Mouse (Mus musculus) myocyte (in vitro differentiated cells): ENCODE measurements around the gene Klf9. TPM values are rescaled to one million over a fixed set of nuclear protein-coding genes. Genes with fewer than 3 reads are reported as not detected.

Experiments used
- H3K27me3 ChIP-seq: one replicate; pipeline ENCODE4 v1.6.1; 2011; ENCODE audit not compliant: control insufficient read depth, insufficient read depth, insufficient read length
- H3K36me3 ChIP-seq: one replicate; pipeline ENCODE4 v1.6.1; 2011; ENCODE audit not compliant: control insufficient read depth, insufficient read depth
- H3K4me2 ChIP-seq: one replicate; pipeline ENCODE4 v1.6.1; 2011; ENCODE audit warnings: low read depth, control low read depth
- H3K4me3 ChIP-seq: one replicate; pipeline ENCODE4 v1.5.1; 2011; ENCODE audit warnings: mild to moderate bottlenecking, control low read depth, moderate library complexity
- H3K79me2 ChIP-seq: one replicate; pipeline ENCODE4 v1.6.1; 2011; ENCODE audit not compliant: control insufficient read depth, insufficient read depth
- H3ac ChIP-seq: one replicate; pipeline ENCODE4 v1.6.1; 2011; ENCODE audit not compliant: control insufficient read depth, insufficient read length
- CEBPB ChIP-seq: IDR thresholded peaks from 2 replicates; pipeline ENCODE4 v1.6.1; 2011; ENCODE audit warnings: mild to moderate bottlenecking, moderate library complexity; ENCODE audit not compliant: poor library complexity, insufficient read depth, severe bottlenecking
- E2F4 ChIP-seq: IDR thresholded peaks from one replicate; pipeline ENCODE4 v1.6.1; 2011; ENCODE audit warnings: mild to moderate bottlenecking, control low read depth, moderate library complexity; ENCODE audit not compliant: insufficient read depth
- MAX ChIP-seq: IDR thresholded peaks from one replicate; pipeline ENCODE4 v1.6.1; 2011; ENCODE audit warnings: low read depth, mild to moderate bottlenecking, control low read depth
- MYOD1 ChIP-seq, 3 experiments: IDR thresholded peaks; one replicate each; pipeline ENCODE4 v1.6.1; 2011; ENCODE audit warnings: control low read depth in 2 of 3, low read depth in 2 of 3, mild to moderate bottlenecking in 2 of 3, moderate library complexity in 1 of 3; ENCODE audit not compliant: insufficient read length in 2 of 3, control insufficient read depth in 1 of 3
- MYOG ChIP-seq, 3 experiments: IDR thresholded peaks; one replicate each; pipeline ENCODE4 v1.6.1; 2011; ENCODE audit warnings: control low read depth in 2 of 3, low read depth in 2 of 3, mild to moderate bottlenecking in 2 of 3; ENCODE audit not compliant: insufficient read length in 2 of 3, control insufficient read depth in 1 of 3, insufficient read depth in 1 of 3
- POLR2A ChIP-seq: IDR thresholded peaks from one replicate; pipeline ENCODE4 v1.6.1; 2011; ENCODE audit warnings: low read depth, mild to moderate bottlenecking, control low read depth, moderate library complexity; ENCODE audit not compliant: insufficient read length
- POLR2AphosphoS2 ChIP-seq: IDR thresholded peaks from one replicate; pipeline ENCODE4 v1.6.1; 2011; ENCODE audit warnings: low read depth, control low read depth; ENCODE audit not compliant: insufficient read length
- REST ChIP-seq: IDR thresholded peaks from one replicate; pipeline ENCODE4 v1.6.1; 2011; ENCODE audit warnings: mild to moderate bottlenecking, control low read depth, moderate library complexity; ENCODE audit not compliant: insufficient read depth, insufficient read length
- SRF ChIP-seq: IDR thresholded peaks from one replicate; pipeline ENCODE4 v1.6.1; 2011; ENCODE audit warnings: low read depth; ENCODE audit not compliant: control insufficient read depth, insufficient read length
- TCF12 ChIP-seq: IDR thresholded peaks from one replicate; pipeline ENCODE4 v1.6.1; 2011; ENCODE audit warnings: mild to moderate bottlenecking, control low read depth; ENCODE audit not compliant: poor library complexity, insufficient read depth, severe bottlenecking
- TCF3 ChIP-seq: IDR thresholded peaks from one replicate; pipeline ENCODE4 v1.6.1; 2011; ENCODE audit warnings: low read depth, control low read depth; ENCODE audit not compliant: insufficient read length
- USF1 ChIP-seq: IDR thresholded peaks from one replicate; pipeline ENCODE4 v1.6.1; 2011; ENCODE audit warnings: low read depth, mild to moderate bottlenecking, control low read depth, moderate library complexity
- polyA plus RNA-seq: library from polyadenylated mRNA; unstranded; fragments of >200 nt; fragmentation: generic; extraction: Trizol; gene quantifications from one replicate; pipeline ENCODE4 v1.2.1, GENCODE M21; 2012; ENCODE audit warnings: missing spikeins

The Klf9 gene
- polyA plus RNA-seq, 1 experiment = 7.1 TPM

- Histone ChIP-seq H3ac (no peak overlapping the region), H3K4me3 (no peak overlapping the region), H3K79me2 (peaks cover 23% of the 10 kb centered on the region), H3K4me2 (no peak overlapping the region), H3K27me3 (no peaks in the 10 kb centered on the region), H3K36me3 (no peaks in the 10 kb centered on the region)
- TF ChIP-seq MYOD1 (IDR thresholded peaks at IDR 0.05; ENCODE audit: control insufficient read depth in 1 of 3, insufficient read length in 2 of 3, low read depth in 2 of 3) (no peak), TCF3 (no peak), POLR2AphosphoS2 (no peak), SRF (no peak), MYOG (IDR thresholded peaks at IDR 0.05; ENCODE audit: control insufficient read depth in 1 of 3, insufficient read depth in 1 of 3, insufficient read length in 2 of 3, low read depth in 2 of 3) (no peak)
These were observed 12.6 kb downstream of the Klf9 start for GRCm38 (mm10) chr19:23153606-23154127.

- Histone ChIP-seq H3K36me3 (no peaks in the 10 kb centered on the region), H3K79me2 (peaks cover 26% of the 10 kb centered on the region), H3K4me2 (no peak overlapping the region), H3K27me3 (no peaks in the 10 kb centered on the region), H3K4me3 (no peak overlapping the region), H3ac (no peak overlapping the region)
- TF ChIP-seq TCF3 (no peak), USF1 (no peak), CEBPB (no peak), MYOG (IDR thresholded peaks at IDR 0.05; ENCODE audit: control insufficient read depth in 1 of 3, insufficient read depth in 1 of 3, insufficient read length in 2 of 3, low read depth in 2 of 3) (no peak), POLR2A (no peak), POLR2AphosphoS2 (no peak), E2F4 (no peak), MYOD1 (IDR thresholded peaks at IDR 0.05; ENCODE audit: control insufficient read depth in 1 of 3, insufficient read length in 2 of 3, low read depth in 2 of 3) (no peak), MAX (no peak), SRF (no peak)
These were observed 18.9 kb downstream of the Klf9 start for GRCm38 (mm10) chr19:23159780-23160395.

GRCm38 (mm10) chr19:23162387-23162809 lies 21.4 kb downstream of the Klf9 start:
- TF ChIP-seq SRF = no peak
- TF ChIP-seq USF1 = no peak
- TF ChIP-seq REST = no peak
- TF ChIP-seq MYOG (IDR thresholded peaks at IDR 0.05; ENCODE audit: control insufficient read depth in 1 of 3, insufficient read depth in 1 of 3, insufficient read length in 2 of 3, low read depth in 2 of 3) = no peak
- TF ChIP-seq POLR2AphosphoS2 = no peak
- no peak for TF ChIP-seq TCF12
- no peak for TF ChIP-seq POLR2A
- no peak for TF ChIP-seq CEBPB
- no peak for TF ChIP-seq MYOD1 (IDR thresholded peaks at IDR 0.05; ENCODE audit: control insufficient read depth in 1 of 3, insufficient read length in 2 of 3, low read depth in 2 of 3)
- no peak for TF ChIP-seq MAX
- no peak for TF ChIP-seq E2F4
- TF ChIP-seq TCF3 = no peak
- H3K4me2 ChIP-seq = no peak overlapping the region
- no peaks in the 10 kb centered on the region for H3K27me3 ChIP-seq
- H3K79me2 ChIP-seq = peaks cover 26% of the 10 kb centered on the region
- no peak overlapping the region for H3K4me3 ChIP-seq
- peaks cover 8% of the 10 kb centered on the region for H3K36me3 ChIP-seq
- no peak overlapping the region for H3ac ChIP-seq

- H3K4me3 ChIP-seq = no peak overlapping the region
- TF ChIP-seq CEBPB (no peak), TCF12 (no peak), POLR2AphosphoS2 (no peak), USF1 (no peak), POLR2A (no peak), MYOG (IDR thresholded peaks at IDR 0.05; ENCODE audit: control insufficient read depth in 1 of 3, insufficient read depth in 1 of 3, insufficient read length in 2 of 3, low read depth in 2 of 3) (no peak), MYOD1 (IDR thresholded peaks at IDR 0.05; ENCODE audit: control insufficient read depth in 1 of 3, insufficient read length in 2 of 3, low read depth in 2 of 3) (no peak), TCF3 (no peak), E2F4 (no peak), MAX (no peak), REST (no peak), SRF (no peak)
These were observed 21.9 kb downstream of the Klf9 start for GRCm38 (mm10) chr19:23162877-23163276.

GRCm38 (mm10) chr19:23163361-23163760 lies 22.3 kb downstream of the Klf9 start:
- no peaks in the 10 kb centered on the region for H3K27me3 ChIP-seq
- peaks cover 26% of the 10 kb centered on the region for H3K79me2 ChIP-seq
- H3K4me3 ChIP-seq = no peak overlapping the region
- no peak overlapping the region for H3ac ChIP-seq
- H3K4me2 ChIP-seq = no peak overlapping the region
- peaks cover 12% of the 10 kb centered on the region for H3K36me3 ChIP-seq
- TF ChIP-seq CEBPB (no peak), MAX (no peak), MYOD1 (IDR thresholded peaks at IDR 0.05; ENCODE audit: control insufficient read depth in 1 of 3, insufficient read length in 2 of 3, low read depth in 2 of 3) (no peak), MYOG (IDR thresholded peaks at IDR 0.05; ENCODE audit: control insufficient read depth in 1 of 3, insufficient read depth in 1 of 3, insufficient read length in 2 of 3, low read depth in 2 of 3) (no peak), POLR2AphosphoS2 (no peak), TCF3 (no peak), POLR2A (no peak), TCF12 (no peak), SRF (no peak), USF1 (no peak), REST (no peak), E2F4 (no peak)

More at GRCm38 (mm10) chr19:23162877-23163276, 21.9 kb downstream of the Klf9 start:
- Histone ChIP-seq H3ac (no peak overlapping the region), H3K4me2 (no peak overlapping the region), H3K36me3 (peaks cover 8% of the 10 kb centered on the region), H3K27me3 (no peaks in the 10 kb centered on the region), H3K79me2 (peaks cover 26% of the 10 kb centered on the region)
